Mouse (Mus musculus) erythroblast, embryonic 14.5 days (primary cell): ENCODE results near the gene Selplg. TPM values are rescaled to one million over a fixed set of nuclear protein-coding genes. Genes with fewer than 3 reads are reported as not detected.

Experiments
- H3K27me3 ChIP-seq: 2 replicates; pipeline ENCODE4 v1.6.1; 2012; ENCODE audit warnings: inconsistent platforms; ENCODE audit not compliant: control insufficient read depth
- H3K36me3 ChIP-seq: 2 replicates; pipeline ENCODE4 v1.6.1; 2012; ENCODE audit warnings: mild to moderate bottlenecking, inconsistent platforms; ENCODE audit not compliant: control insufficient read depth
- H3K4me1 ChIP-seq: 2 replicates; pipeline ENCODE4 v1.6.1; 2012; ENCODE audit warnings: inconsistent platforms; ENCODE audit not compliant: control insufficient read depth
- H3K4me3 ChIP-seq: replicated peaks from 2 replicates; pipeline ENCODE3; 2012; ENCODE audit warnings: moderate library complexity, mild to moderate bottlenecking, inconsistent platforms
- H3K9me3 ChIP-seq: 2 replicates; pipeline ENCODE4 v1.6.1; 2012; ENCODE audit warnings: low read length, inconsistent platforms, mixed read lengths; ENCODE audit not compliant: control insufficient read depth
- GATA1 ChIP-seq: IDR thresholded peaks from 2 replicates; pipeline ENCODE4 v1.6.1; 2012; ENCODE audit warnings: low read length, inconsistent platforms, mixed read lengths
- TAL1 ChIP-seq: IDR thresholded peaks from 3 replicates; pipeline ENCODE4 v1.6.1; 2012; ENCODE audit warnings: low read length, inconsistent platforms, mixed read lengths
- polyA plus RNA-seq: library from polyadenylated mRNA; stranded (reverse); fragments of >175 nt; gene quantifications from 2 replicates; pipeline ENCODE4 v1.2.3, GENCODE M21; 2012

Selplg gene
- polyA plus RNA-seq, 1 experiment: 1.1 TPM

GRCm38 (mm10) chr5:113806414-113806813 is 26.0 kb downstream of the Selplg start:
- H3K27me3 ChIP-seq: peaks cover 5% of the 10 kb centered on the region; the same call in 1 of the 2 replicates
- H3K4me3 ChIP-seq: no peak overlapping the region
- no peaks in the 10 kb centered on the region; the same call in 1 of the 2 replicates for H3K4me1 ChIP-seq
- H3K9me3 ChIP-seq: peaks cover 4% of the 10 kb centered on the region
- no peaks in the 10 kb centered on the region for H3K36me3 ChIP-seq
- TF ChIP-seq TAL1 (no peak), GATA1 (no peak)

- Histone ChIP-seq H3K4me1 (no peaks in the 10 kb centered on the region; the same call in 1 of the 2 replicates), H3K4me3 (no peak overlapping the region), H3K36me3 (no peaks in the 10 kb centered on the region), H3K9me3 (peaks cover 3% of the 10 kb centered on the region; the same call in 1 of the 2 replicates), H3K27me3 (peaks cover 7% of the 10 kb centered on the region; the same call in 1 of the 2 replicates)
- TF ChIP-seq GATA1: no peak
These were observed 27.1 kb downstream of the Selplg start for GRCm38 (mm10) chr5:113805301-113805700.

- TF ChIP-seq GATA1: no peak
- no peak for TF ChIP-seq TAL1
- Histone ChIP-seq H3K27me3 (peaks cover 13% of the 10 kb centered on the region), H3K4me3 (no peak overlapping the region), H3K36me3 (no peaks in the 10 kb centered on the region), H3K4me1 (no peaks in the 10 kb centered on the region; the same call in 1 of the 2 replicates), H3K9me3 (peaks cover 3% of the 10 kb centered on the region; the same call in 1 of the 2 replicates)
These were observed 28.0 kb downstream of the Selplg start for GRCm38 (mm10) chr5:113804395-113804966.

GRCm38 (mm10) chr5:113800280-113800679 is 32.2 kb downstream of the Selplg start, which contains the start of gene Tmem119:
Tmem119 (minus strand) TSS chr5:113800516.
- no peaks in the 10 kb centered on the region; the same call in 1 of the 2 replicates for H3K4me1 ChIP-seq
- H3K9me3 ChIP-seq: peaks cover 3% of the 10 kb centered on the region; the same call in 1 of the 2 replicates
- TF ChIP-seq GATA1 (no peak), TAL1 (no peak)
- peaks cover 21% of the 10 kb centered on the region for H3K27me3 ChIP-seq
- H3K36me3 ChIP-seq: no peaks in the 10 kb centered on the region
- H3K4me3 ChIP-seq: no peak within 1 kb of the TSS

- Histone ChIP-seq H3K4me1 (no peaks in the 10 kb centered on the region; the same call in 1 of the 2 replicates), H3K4me3 (no peak overlapping the region), H3K9me3 (peaks cover 3% of the 10 kb centered on the region; the same call in 1 of the 2 replicates), H3K36me3 (no peaks in the 10 kb centered on the region), H3K27me3 (peaks cover 21% of the 10 kb centered on the region)
- no peak for TF ChIP-seq GATA1
- no peak for TF ChIP-seq TAL1
These were observed 32.8 kb downstream of the Selplg start for GRCm38 (mm10) chr5:113799691-113800090.

GRCm38 (mm10) chr5:113798525-113798924 is 33.9 kb downstream of the Selplg start:
- Histone ChIP-seq H3K4me3 (no peak overlapping the region), H3K4me1 (no peaks in the 10 kb centered on the region), H3K36me3 (no peaks in the 10 kb centered on the region), H3K9me3 (peaks cover 3% of the 10 kb centered on the region; the same call in 1 of the 2 replicates), H3K27me3 (peaks cover 21% of the 10 kb centered on the region)
- TF ChIP-seq GATA1 (no peak), TAL1 (no peak)

- no peak overlapping the region for H3K4me3 ChIP-seq
- peaks cover 21% of the 10 kb centered on the region for H3K27me3 ChIP-seq
- no peaks in the 10 kb centered on the region for H3K4me1 ChIP-seq
- no peak for TF ChIP-seq GATA1
- TF ChIP-seq TAL1: no peak
- no peaks in the 10 kb centered on the region for H3K36me3 ChIP-seq
- H3K9me3 ChIP-seq: peaks cover 3% of the 10 kb centered on the region; the same call in 1 of the 2 replicates
These were observed 35.1 kb downstream of the Selplg start for GRCm38 (mm10) chr5:113797149-113797882.

GRCm38 (mm10) chr5:113796401-113797148 is 35.9 kb downstream of the Selplg start:
- H3K9me3 ChIP-seq: peaks cover 3% of the 10 kb centered on the region; the same call in 1 of the 2 replicates
- no peak overlapping the region for H3K4me3 ChIP-seq
- H3K4me1 ChIP-seq: peaks cover 2% of the 10 kb centered on the region; the same call in 1 of the 2 replicates
- H3K27me3 ChIP-seq: peaks cover 18% of the 10 kb centered on the region
- TF ChIP-seq TAL1 (no peak), GATA1 (no peak)
- H3K36me3 ChIP-seq: no peaks in the 10 kb centered on the region
